Mouse (Mus musculus) lung, embryonic 14.5 days (tissue): ENCODE measurements at regions not wholly inside any gene's neighbourhood (a gene's known extent, or its start where the extent isn't known, plus 50 kb on each side); places are given as distances from the start of the nearest gene placed in this dataset.

Experiments
- ATAC-seq: fragments of 200-750 bp; cut with Nextera tagmentation; 2 replicates; pipeline ENCODE4 v1.8.0; 2017; ENCODE audit warnings: mild to moderate bottlenecking, moderate TSS enrichment, moderate library complexity; ENCODE audit not compliant: insufficient read depth
- DNase-seq: peaks from one replicate; pipeline ENCODE4 v3.0.0-alpha.2; 2015
- H3K27ac ChIP-seq: fragments of 300-500 bp; sonication (generic); 2 replicates; pipeline ENCODE4 v1.5.1; 2014; ENCODE audit warnings: low read depth, mild to moderate bottlenecking, moderate library complexity
- H3K27me3 ChIP-seq: fragments of 300-500 bp; sonication (generic); 2 replicates; pipeline ENCODE4 v1.6.1; 2014; ENCODE audit warnings: low read length, control low read depth; ENCODE audit not compliant: insufficient read depth
- H3K36me3 ChIP-seq: fragments of 300-500 bp; sonication (generic); 2 replicates; pipeline ENCODE4 v1.6.1; 2014; ENCODE audit warnings: control low read depth; ENCODE audit not compliant: insufficient read depth
- H3K4me1 ChIP-seq: fragments of 300-500 bp; sonication (generic); 2 replicates; pipeline ENCODE4 v1.6.1; 2014; ENCODE audit warnings: antibody characterized with exemption, control low read depth; ENCODE audit not compliant: insufficient read depth
- H3K4me2 ChIP-seq: fragments of 300-500 bp; sonication (generic); 2 replicates; pipeline ENCODE4 v1.6.1; 2014; ENCODE audit warnings: mild to moderate bottlenecking
- H3K4me3 ChIP-seq: fragments of 300-500 bp; sonication (generic); 2 replicates; pipeline ENCODE4 v1.5.1; 2014; ENCODE audit warnings: low read depth, low read length
- H3K9ac ChIP-seq: fragments of 300-500 bp; sonication (generic); 2 replicates; pipeline ENCODE4 v1.6.1; 2014
- H3K9me3 ChIP-seq: fragments of 300-500 bp; sonication (generic); 2 replicates; pipeline ENCODE4 v1.6.1; 2016; ENCODE audit warnings: low read depth, low read length, control low read depth
- CTCF ChIP-seq: IDR thresholded peaks from 2 replicates; pipeline ENCODE4 v1.5.1; 2016; ENCODE audit warnings: antibody characterized with exemption, low read depth
- WGBS: fragments of 180-500 bp; shearing (Covaris S2); extraction: QIAGEN DNeasy Blood & Tissue Kit; methylation state at CpG from one replicate; pipeline ENCODE4 v1.1.7; 2014; 5-methylcytosine and 5-hydroxymethylcytosine counted together

- Histone ChIP-seq H3K4me3 (no peak overlapping the region), H3K27ac (no peak overlapping the region), H3K27me3 (no peaks in the 10 kb centered on the region), H3K36me3 (no peaks in the 10 kb centered on the region), H3K4me2 (no peak overlapping the region), H3K4me1 (no peaks in the 10 kb centered on the region), H3K9me3 (no peaks in the 10 kb centered on the region), H3K9ac (no peak overlapping the region)
- no peak for DNase-seq
- TF ChIP-seq CTCF: no peak
- no peak for ATAC-seq
- 70% methylated on average over 9 of the region's 9 CpGs for WGBS
Measured at GRCm38 (mm10) chr3:52511549-52511948, 243.4 kb downstream of the Foxo1 start.

GRCm38 (mm10) chr3:52510831-52511230 lies 242.7 kb downstream of the Foxo1 start:
- Histone ChIP-seq H3K4me1 (no peaks in the 10 kb centered on the region), H3K27me3 (no peaks in the 10 kb centered on the region), H3K4me2 (no peak overlapping the region), H3K9me3 (no peaks in the 10 kb centered on the region), H3K4me3 (no peak overlapping the region), H3K9ac (no peak overlapping the region), H3K27ac (no peak overlapping the region), H3K36me3 (no peaks in the 10 kb centered on the region)
- DNase-seq: no peak
- 65% methylated on average over 6 of the region's 6 CpGs for WGBS
- ATAC-seq: no peak
- no peak for TF ChIP-seq CTCF

- Histone ChIP-seq H3K27me3 (no peaks in the 10 kb centered on the region), H3K27ac (no peak overlapping the region), H3K4me3 (peak overlapping the region; percentile 3; the same call in 1 of the 2 replicates), H3K4me1 (no peaks in the 10 kb centered on the region), H3K36me3 (no peaks in the 10 kb centered on the region), H3K4me2 (peak overlapping the region; percentile 29), H3K9ac (no peak overlapping the region), H3K9me3 (no peaks in the 10 kb centered on the region)
- TF ChIP-seq CTCF: no peak
- ATAC-seq (no peak), DNase-seq (peak; percentile 46)
- 58% methylated on average over 12 of the region's 12 CpGs for WGBS
Measured at GRCm38 (mm10) chr3:52510088-52510765, 242.1 kb downstream of the Foxo1 start.

- H3K36me3 ChIP-seq: no peaks in the 10 kb centered on the region
- DNase-seq (peak; percentile 13), ATAC-seq (no peak)
- H3K9me3 ChIP-seq: no peaks in the 10 kb centered on the region
- no peak overlapping the region for H3K4me3 ChIP-seq
- H3K4me2 ChIP-seq: no peak overlapping the region
- H3K27ac ChIP-seq: no peak overlapping the region
- H3K9ac ChIP-seq: no peak overlapping the region
- no peaks in the 10 kb centered on the region for H3K27me3 ChIP-seq
- no peaks in the 10 kb centered on the region for H3K4me1 ChIP-seq
- TF ChIP-seq CTCF: no peak
- WGBS: 41% methylated on average over 9 of the region's 9 CpGs
Measured at GRCm38 (mm10) chr3:52503925-52504324, 235.8 kb downstream of the Foxo1 start.

- H3K4me1 ChIP-seq: no peaks in the 10 kb centered on the region
- H3K27me3 ChIP-seq: no peaks in the 10 kb centered on the region
- H3K36me3 ChIP-seq: no peaks in the 10 kb centered on the region
- H3K9ac ChIP-seq: no peak overlapping the region
- WGBS: 16% methylated on average over 7 of the region's 7 CpGs
- DNase-seq: no peak
- no peak overlapping the region for H3K4me2 ChIP-seq
- H3K27ac ChIP-seq: no peak overlapping the region
- H3K4me3 ChIP-seq: no peak overlapping the region
- no peak for ATAC-seq
- H3K9me3 ChIP-seq: no peaks in the 10 kb centered on the region
- no peak for TF ChIP-seq CTCF
Measured at GRCm38 (mm10) chr3:52502223-52502622, 234.1 kb downstream of the Foxo1 start.

GRCm38 (mm10) chr3:52501614-52502013 lies 233.5 kb downstream of the Foxo1 start:
- H3K4me1 ChIP-seq: no peaks in the 10 kb centered on the region
- ATAC-seq: no peak
- no peaks in the 10 kb centered on the region for H3K27me3 ChIP-seq
- no peaks in the 10 kb centered on the region for H3K9me3 ChIP-seq
- 73% methylated on average over 8 of the region's 8 CpGs for WGBS
- no peak for DNase-seq
- no peak overlapping the region for H3K27ac ChIP-seq
- H3K4me3 ChIP-seq: no peak overlapping the region
- no peaks in the 10 kb centered on the region for H3K36me3 ChIP-seq
- TF ChIP-seq CTCF: no peak
- no peak overlapping the region for H3K4me2 ChIP-seq
- H3K9ac ChIP-seq: no peak overlapping the region

GRCm38 (mm10) chr3:52500026-52500425 lies 231.9 kb downstream of the Foxo1 start:
- Histone ChIP-seq H3K4me3 (no peak overlapping the region), H3K27me3 (no peaks in the 10 kb centered on the region), H3K9me3 (no peaks in the 10 kb centered on the region), H3K27ac (no peak overlapping the region), H3K36me3 (no peaks in the 10 kb centered on the region), H3K4me2 (no peak overlapping the region), H3K4me1 (no peaks in the 10 kb centered on the region), H3K9ac (no peak overlapping the region)
- DNase-seq (no peak), ATAC-seq (no peak)
- 75% methylated on average over 6 of the region's 6 CpGs for WGBS
- TF ChIP-seq CTCF: no peak
